Mouse (Mus musculus) spleen, adult 2 months (tissue): ENCODE results near the gene Gale.

Source experiments
- CTCF ChIP-seq: fragments of 200-500 bp; IDR thresholded peaks from 2 replicates; pipeline ENCODE4 v1.5.1; 2011; ENCODE audit warnings: mild to moderate bottlenecking, inconsistent platforms; ENCODE audit not compliant: insufficient read depth, insufficient read length, insufficient replicate concordance; ENCODE audit errors: extremely low read depth
- POLR2A ChIP-seq: fragments of 200-500 bp; IDR thresholded peaks from 2 replicates; pipeline ENCODE4 v1.6.1; 2011; ENCODE audit warnings: low read depth, low read length, inconsistent platforms

DNA sequence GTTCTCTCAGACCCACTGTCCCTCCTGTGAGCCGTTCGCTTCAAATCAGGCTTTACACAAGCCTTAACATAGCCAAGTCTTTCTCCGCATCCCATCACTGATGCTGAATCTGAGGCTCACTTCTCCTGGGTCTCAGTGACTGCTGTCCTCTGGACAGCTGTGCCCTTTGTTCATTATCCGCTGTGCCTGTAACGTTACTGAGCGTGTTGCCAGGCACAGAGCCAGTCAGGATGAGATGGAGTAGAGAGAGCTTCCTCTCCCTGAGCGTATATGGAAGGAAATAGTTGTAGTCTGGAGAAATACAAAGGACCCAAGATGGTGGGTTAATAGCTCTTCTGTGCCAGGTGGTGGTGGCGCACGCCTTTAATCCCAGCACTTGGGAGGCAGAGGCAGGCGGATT lies 14.1 kb upstream of the Gale start:
- TF ChIP-seq POLR2A (no peak), CTCF (no peak)
